Mouse (Mus musculus): ENCODE results near the gene Eri3. TPM values are rescaled to one million over a fixed set of nuclear protein-coding genes. Genes with fewer than 3 reads are reported as not detected.

The Eri3 gene
- polyA plus RNA-seq, 1 experiment = 141 TPM

- DNase-seq = no peak
- Histone ChIP-seq H3K4me3 (replicated peaks; ENCODE audit: insufficient read depth, low read depth, low read length) (no peak overlapping the region), H3K27ac (ENCODE audit: insufficient read depth, low read length) (no peak overlapping the region), H3K4me1 (ENCODE audit: control insufficient read depth, insufficient read depth, low read length) (peaks cover 17% of the 10 kb centered on the region), H3K27me3 (ENCODE audit: control insufficient read depth, insufficient read depth, low read length) (no peaks in the 10 kb centered on the region)
- TF ChIP-seq CTCF (IDR thresholded peaks at IDR 0.05; ENCODE audit: borderline replicate concordance, insufficient read depth, low read depth, low read length) (no peak), POLR2A (IDR thresholded peaks at IDR 0.05; ENCODE audit: borderline replicate concordance, insufficient read depth, low read length) (no peak)
- WGBS = 88% methylated on average over 4 of the region's 4 CpGs
Measured at GRCm38 (mm10) chr4:117611385-117611784, 61.2 kb downstream of the Eri3 start.

GRCm38 (mm10) chr4:117611814-117612213, 61.6 kb downstream of the Eri3 start:
- H3K4me3 ChIP-seq (replicated peaks; ENCODE audit: insufficient read depth, low read depth, low read length) = no peak overlapping the region
- DNase-seq = no peak
- no peak for TF ChIP-seq CTCF (IDR thresholded peaks at IDR 0.05; ENCODE audit: borderline replicate concordance, insufficient read depth, low read depth, low read length)
- no peak for TF ChIP-seq POLR2A (IDR thresholded peaks at IDR 0.05; ENCODE audit: borderline replicate concordance, insufficient read depth, low read length)
- 83% methylated on average over 2 of the region's 2 CpGs for WGBS
- no peaks in the 10 kb centered on the region for H3K27me3 ChIP-seq (ENCODE audit: control insufficient read depth, insufficient read depth, low read length)
- H3K4me1 ChIP-seq (ENCODE audit: control insufficient read depth, insufficient read depth, low read length) = peaks cover 15% of the 10 kb centered on the region
- H3K27ac ChIP-seq (ENCODE audit: insufficient read depth, low read length) = no peak overlapping the region

- DNase-seq = no peak
- WGBS = 96% methylated on average over 5 of the region's 5 CpGs
- no peak overlapping the region for H3K27ac ChIP-seq (ENCODE audit: insufficient read depth, low read length)
- peaks cover 8% of the 10 kb centered on the region for H3K4me1 ChIP-seq (ENCODE audit: control insufficient read depth, insufficient read depth, low read length)
- H3K27me3 ChIP-seq (ENCODE audit: control insufficient read depth, insufficient read depth, low read length) = no peaks in the 10 kb centered on the region
- no peak overlapping the region for H3K4me3 ChIP-seq (replicated peaks; ENCODE audit: insufficient read depth, low read depth, low read length)
- TF ChIP-seq CTCF (IDR thresholded peaks at IDR 0.05; ENCODE audit: borderline replicate concordance, insufficient read depth, low read depth, low read length) (no peak), POLR2A (IDR thresholded peaks at IDR 0.05; ENCODE audit: borderline replicate concordance, insufficient read depth, low read length) (no peak)
Measured at GRCm38 (mm10) chr4:117612713-117613112, 62.5 kb downstream of the Eri3 start.

- Histone ChIP-seq H3K27ac (ENCODE audit: insufficient read depth, low read length) (no peak overlapping the region), H3K4me1 (ENCODE audit: control insufficient read depth, insufficient read depth, low read length) (peaks cover 6% of the 10 kb centered on the region), H3K4me3 (replicated peaks; ENCODE audit: insufficient read depth, low read depth, low read length) (no peak overlapping the region), H3K27me3 (ENCODE audit: control insufficient read depth, insufficient read depth, low read length) (no peaks in the 10 kb centered on the region)
- TF ChIP-seq CTCF (IDR thresholded peaks at IDR 0.05; ENCODE audit: borderline replicate concordance, insufficient read depth, low read depth, low read length) = no peak
- no peak for TF ChIP-seq POLR2A (IDR thresholded peaks at IDR 0.05; ENCODE audit: borderline replicate concordance, insufficient read depth, low read length)
- no peak for DNase-seq
- 71% methylated on average over 4 of the region's 4 CpGs for WGBS
Measured at GRCm38 (mm10) chr4:117613153-117613773, 63.1 kb downstream of the Eri3 start.

- Histone ChIP-seq H3K27me3 (ENCODE audit: control insufficient read depth, insufficient read depth, low read length) (no peaks in the 10 kb centered on the region), H3K27ac (ENCODE audit: insufficient read depth, low read length) (no peak overlapping the region), H3K4me1 (ENCODE audit: control insufficient read depth, insufficient read depth, low read length) (no peaks in the 10 kb centered on the region), H3K4me3 (replicated peaks; ENCODE audit: insufficient read depth, low read depth, low read length) (no peak overlapping the region)
- 49% methylated on average over 4 of the region's 4 CpGs for WGBS
- DNase-seq = no peak
- no peak for TF ChIP-seq POLR2A (IDR thresholded peaks at IDR 0.05; ENCODE audit: borderline replicate concordance, insufficient read depth, low read length)
- TF ChIP-seq CTCF (IDR thresholded peaks at IDR 0.05; ENCODE audit: borderline replicate concordance, insufficient read depth, low read depth, low read length) = no peak
Measured at GRCm38 (mm10) chr4:117616600-117616999, 66.4 kb downstream of the Eri3 start.

GRCm38 (mm10) chr4:117622270-117622669, 72.1 kb downstream of the Eri3 start:
- no peak for DNase-seq
- Histone ChIP-seq H3K4me3 (replicated peaks; ENCODE audit: insufficient read depth, low read depth, low read length) (no peak overlapping the region), H3K4me1 (ENCODE audit: control insufficient read depth, insufficient read depth, low read length) (no peaks in the 10 kb centered on the region), H3K27me3 (ENCODE audit: control insufficient read depth, insufficient read depth, low read length) (no peaks in the 10 kb centered on the region), H3K27ac (ENCODE audit: insufficient read depth, low read length) (no peak overlapping the region)
- TF ChIP-seq CTCF (IDR thresholded peaks at IDR 0.05; ENCODE audit: borderline replicate concordance, insufficient read depth, low read depth, low read length) = no peak
- TF ChIP-seq POLR2A (IDR thresholded peaks at IDR 0.05; ENCODE audit: borderline replicate concordance, insufficient read depth, low read length) = no peak
- WGBS = 95% methylated on average over 5 of the region's 5 CpGs

- no peak for TF ChIP-seq CTCF (IDR thresholded peaks at IDR 0.05; ENCODE audit: borderline replicate concordance, insufficient read depth, low read depth, low read length)
- TF ChIP-seq POLR2A (IDR thresholded peaks at IDR 0.05; ENCODE audit: borderline replicate concordance, insufficient read depth, low read length) = no peak
- no peaks in the 10 kb centered on the region for H3K4me1 ChIP-seq (ENCODE audit: control insufficient read depth, insufficient read depth, low read length)
- H3K4me3 ChIP-seq (replicated peaks; ENCODE audit: insufficient read depth, low read depth, low read length) = no peak overlapping the region
- H3K27ac ChIP-seq (ENCODE audit: insufficient read depth, low read length) = no peak overlapping the region
- no peaks in the 10 kb centered on the region for H3K27me3 ChIP-seq (ENCODE audit: control insufficient read depth, insufficient read depth, low read length)
- no peak for DNase-seq
- WGBS = 94% methylated on average over 2 of the region's 2 CpGs
Measured at GRCm38 (mm10) chr4:117623025-117623424, 72.9 kb downstream of the Eri3 start.

GRCm38 (mm10) chr4:117624660-117625059, 74.5 kb downstream of the Eri3 start:
- TF ChIP-seq POLR2A (IDR thresholded peaks at IDR 0.05; ENCODE audit: borderline replicate concordance, insufficient read depth, low read length) (no peak), CTCF (IDR thresholded peaks at IDR 0.05; ENCODE audit: borderline replicate concordance, insufficient read depth, low read depth, low read length) (no peak)
- WGBS = 98% methylated on average over 5 of the region's 5 CpGs
- DNase-seq = no peak
- Histone ChIP-seq H3K4me1 (ENCODE audit: control insufficient read depth, insufficient read depth, low read length) (no peaks in the 10 kb centered on the region), H3K4me3 (replicated peaks; ENCODE audit: insufficient read depth, low read depth, low read length) (no peak overlapping the region), H3K27ac (ENCODE audit: insufficient read depth, low read length) (no peak overlapping the region), H3K27me3 (ENCODE audit: control insufficient read depth, insufficient read depth, low read length) (no peaks in the 10 kb centered on the region)

Measured in cerebellum, adult 2 months (tissue).